Mouse (Mus musculus): Measurements from ENCODE around the gene Spon1.

Spon1 gene

DNA sequence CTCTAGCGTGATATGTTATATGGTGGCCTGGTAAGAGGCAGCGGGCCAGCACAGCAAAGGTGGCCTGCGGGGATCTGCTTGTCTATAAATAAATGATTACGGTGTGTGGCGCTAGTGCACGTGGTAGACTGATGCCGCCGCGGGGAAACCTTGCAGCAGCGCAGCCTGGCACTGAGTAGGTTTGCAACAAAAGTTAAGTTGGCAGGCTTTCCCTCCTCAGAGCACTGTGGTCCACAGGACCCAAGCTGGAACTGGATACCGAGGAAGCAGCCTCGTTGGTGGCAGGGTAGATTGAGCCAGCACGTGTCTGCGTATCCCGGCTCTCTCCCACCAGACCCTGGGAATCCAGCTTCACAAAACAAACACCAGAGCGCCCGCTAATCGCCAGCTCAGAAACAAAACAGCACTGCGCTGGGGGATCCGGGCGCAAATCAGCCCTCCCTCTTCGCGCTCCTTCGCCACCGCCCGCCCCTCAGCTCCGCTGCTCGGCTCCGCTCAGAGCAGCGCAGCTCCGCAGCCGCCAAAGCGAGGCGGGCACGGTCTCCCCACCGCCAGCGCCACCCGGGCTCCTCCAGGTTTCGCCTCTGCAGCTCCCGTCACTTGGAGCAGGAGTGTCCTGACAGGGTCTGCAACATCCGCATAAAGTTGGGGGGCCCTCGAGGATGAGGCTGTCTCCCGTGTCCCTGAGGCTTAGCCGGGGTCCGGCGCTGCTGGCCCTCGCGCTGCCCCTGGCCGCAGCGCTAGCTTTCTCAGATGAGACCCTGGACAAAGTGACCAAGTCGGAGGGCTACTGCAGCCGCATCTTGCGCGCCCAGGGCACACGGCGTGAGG, at the start of gene Spon1:
Spon1 (plus strand) TSS at position 332 of the 831 bp plus-strand sequence.
- DNase-seq (ENCODE audit: low spot score in 2 of 2) = peak; percentile 30 to 61

DNA sequence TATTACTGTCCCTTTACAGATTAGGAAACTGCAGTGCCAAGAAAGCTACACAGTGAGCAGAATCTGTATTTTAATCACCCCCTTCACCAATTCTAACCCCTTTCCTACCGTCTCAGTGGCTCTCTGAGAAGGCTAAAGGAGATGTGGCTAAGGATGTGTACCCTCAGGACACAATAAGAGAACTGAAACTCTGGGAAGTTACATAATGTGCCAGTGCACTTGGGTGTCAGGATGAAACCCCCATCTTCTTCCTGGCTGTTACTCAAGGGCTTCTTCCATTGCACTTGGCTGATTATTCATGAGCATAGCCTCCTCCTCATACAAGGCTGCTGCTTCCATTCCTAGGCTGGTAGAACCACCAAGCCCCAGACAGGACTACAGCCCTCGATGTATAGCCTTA, 43.8 kb upstream of the Spon1 start:
- no peak for DNase-seq (ENCODE audit: low spot score in 2 of 2)

DNA sequence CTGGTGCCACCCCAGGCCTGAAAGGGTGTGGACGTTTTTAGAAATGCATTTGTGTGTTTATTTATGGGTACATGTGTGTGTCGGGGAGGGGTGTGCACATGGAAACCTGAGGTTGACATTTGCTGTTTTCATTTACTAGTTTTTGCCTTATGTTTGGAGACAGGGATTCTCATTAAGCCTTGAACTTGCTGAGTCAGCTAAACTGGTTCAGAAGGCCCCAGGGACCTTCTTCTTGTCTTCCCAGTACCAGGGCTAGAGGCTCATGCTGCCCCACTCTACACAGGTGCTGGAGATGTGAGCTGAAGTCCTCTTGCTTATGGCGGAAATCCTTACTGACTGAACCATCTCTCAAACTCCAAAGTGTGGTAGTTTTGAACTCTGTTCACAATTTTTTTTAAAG, 41.9 kb upstream of the Spon1 start:
- DNase-seq (ENCODE audit: low spot score in 2 of 2) = no peak

GRCm38 (mm10) chr7:113727999-113728713, 37.6 kb upstream of the Spon1 start:
- no peak for DNase-seq (ENCODE audit: low spot score in 2 of 2)

DNA sequence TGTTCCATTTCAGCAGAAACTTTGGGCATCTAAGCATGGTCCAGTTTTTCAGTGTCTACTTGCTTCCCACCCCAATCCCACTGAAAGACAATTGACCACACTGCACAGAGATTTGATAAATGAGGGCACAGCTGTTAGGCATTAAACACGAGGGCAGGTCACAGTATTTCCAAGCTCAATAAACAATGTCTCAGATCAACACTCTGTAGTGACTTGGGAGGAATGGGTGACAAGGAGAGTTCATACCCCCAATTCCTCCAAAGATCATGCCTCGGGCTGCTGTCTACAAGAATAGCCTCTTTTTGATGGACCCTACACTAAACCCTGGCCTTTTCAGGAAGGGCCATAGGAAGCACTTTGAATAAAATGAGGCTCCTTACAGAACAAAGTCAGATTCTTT, 36.9 kb upstream of the Spon1 start:
- DNase-seq (ENCODE audit: low spot score in 2 of 2) = no peak

- DNase-seq (ENCODE audit: low spot score in 2 of 2) = no peak
Observed at GRCm38 (mm10) chr7:113730406-113731247, 35.2 kb upstream of the Spon1 start.

DNA sequence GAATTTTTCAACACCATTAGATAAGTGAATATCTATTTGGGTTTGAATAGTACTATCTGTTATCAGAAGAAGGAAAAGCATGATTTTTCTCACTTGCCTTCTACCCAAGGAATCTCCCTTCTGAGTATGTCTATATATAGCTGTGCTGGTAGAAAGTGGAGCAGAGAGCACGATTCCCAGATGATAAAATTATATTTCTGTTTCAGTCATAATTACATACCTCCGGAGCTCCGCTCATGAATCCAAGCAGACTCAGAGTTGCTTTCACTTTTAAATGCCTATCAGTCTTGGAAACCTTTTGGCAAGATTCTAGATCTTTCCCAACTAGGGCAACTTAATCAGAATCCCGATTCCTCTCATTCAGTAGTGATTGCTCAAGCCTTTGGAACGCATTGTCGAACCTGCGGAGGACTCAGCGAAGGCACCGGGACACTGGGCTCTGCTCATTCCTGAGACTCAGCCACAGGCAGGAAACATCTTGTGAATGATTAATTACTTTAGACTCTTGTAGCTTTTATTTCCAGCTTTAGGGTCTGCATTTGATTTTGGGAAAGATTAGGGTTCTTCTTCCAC, 27.9 kb upstream of the Spon1 start:
- DNase-seq (ENCODE audit: low spot score in 2 of 2) = no peak

- DNase-seq (ENCODE audit: low spot score in 2 of 2) = no peak
Observed at GRCm38 (mm10) chr7:113739181-113739580, 26.6 kb upstream of the Spon1 start.

DNA sequence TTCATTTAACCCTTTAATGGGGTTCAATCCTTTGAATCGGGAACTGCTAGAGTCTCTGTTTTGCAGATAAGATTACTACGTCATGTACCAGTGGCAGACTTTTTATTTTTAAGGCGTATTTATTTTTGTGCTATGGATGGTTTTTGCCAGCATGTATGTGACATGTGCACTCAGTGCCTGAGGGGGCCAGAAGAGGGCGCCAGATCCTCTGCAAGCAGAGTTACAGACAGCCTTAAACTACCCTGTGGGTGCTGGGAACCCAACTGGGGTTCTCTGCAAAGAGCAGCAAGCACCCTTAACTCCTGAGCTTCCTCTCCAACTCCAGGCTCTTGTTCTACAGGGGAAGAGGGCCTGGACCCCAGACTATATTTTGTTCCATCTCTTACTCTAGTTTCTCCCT, 23.2 kb upstream of the Spon1 start:
- no peak for DNase-seq (ENCODE audit: low spot score in 2 of 2)

DNA sequence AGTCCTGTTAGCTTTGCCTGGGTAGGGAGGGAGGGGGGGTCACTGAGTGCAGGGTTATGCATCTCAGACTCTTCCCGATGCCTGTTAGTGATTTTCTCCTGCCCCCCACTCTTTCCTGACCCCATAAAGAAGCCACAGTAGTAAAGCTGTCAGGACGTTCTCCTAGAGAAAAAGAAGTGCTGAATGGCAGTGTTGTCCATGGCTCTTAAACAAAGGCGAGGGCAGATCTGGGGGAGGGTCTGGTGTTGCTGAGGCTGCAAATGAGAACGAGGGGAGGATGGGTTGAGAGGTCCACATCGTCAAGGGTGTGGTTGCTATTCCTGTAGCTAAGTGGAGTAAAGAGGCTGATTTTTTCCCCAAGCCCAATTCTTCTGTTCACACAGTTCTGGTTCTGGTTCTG, 21.8 kb upstream of the Spon1 start:
- no peak for DNase-seq (ENCODE audit: low spot score in 2 of 2)

DNA sequence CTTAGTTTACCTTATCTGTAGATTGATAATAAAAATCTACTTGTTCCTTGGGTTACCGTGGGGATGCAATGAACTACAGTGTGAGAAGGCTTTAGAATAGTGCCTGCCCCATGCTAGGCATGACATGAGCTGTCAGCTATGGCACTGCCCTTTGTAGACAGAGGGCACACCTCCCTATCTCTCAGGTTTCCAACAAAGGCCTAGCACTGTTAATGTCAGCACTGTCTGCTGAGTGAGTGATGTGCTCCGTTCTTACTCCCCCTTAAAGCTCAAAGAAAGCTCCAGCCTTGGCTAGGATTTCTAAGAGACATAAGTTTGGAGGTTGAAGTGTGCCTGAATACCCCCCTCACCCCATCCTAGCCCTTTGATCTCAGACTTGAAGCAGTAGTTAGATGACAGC, 9.2 kb upstream of the Spon1 start:
- no peak for DNase-seq (ENCODE audit: low spot score in 2 of 2)

DNA sequence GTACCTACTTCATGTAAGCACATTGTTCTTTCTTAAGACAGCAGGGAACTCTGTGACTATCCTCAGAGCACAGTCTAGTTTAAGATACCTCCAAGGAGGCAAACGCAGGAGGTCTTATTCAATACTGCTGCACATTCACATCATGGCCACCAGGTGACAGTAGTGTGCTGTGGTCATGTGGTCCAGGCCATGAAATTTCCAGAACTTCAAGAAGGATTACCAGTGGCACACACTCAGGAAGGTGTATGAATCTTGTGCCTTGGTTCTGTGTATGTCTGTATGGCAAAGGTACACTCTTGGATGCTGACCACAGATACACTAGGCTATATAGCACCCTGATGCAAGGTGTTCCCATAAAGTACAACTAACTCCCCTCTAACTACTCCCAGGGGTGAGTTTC, 6.6 kb upstream of the Spon1 start:
- DNase-seq (ENCODE audit: low spot score in 2 of 2) = no peak

GRCm38 (mm10) chr7:113765133-113765532, 665 bp upstream of the Spon1 start:
- DNase-seq (ENCODE audit: low spot score in 2 of 2) = no peak

GRCm38 (mm10) chr7:113766498-113766941, 722 bp downstream of the Spon1 start:
- DNase-seq (ENCODE audit: low spot score in 2 of 2) = no peak

- no peak for DNase-seq (ENCODE audit: low spot score in 2 of 2)
Observed at GRCm38 (mm10) chr7:113767546-113767945, 1.7 kb downstream of the Spon1 start.

DNA sequence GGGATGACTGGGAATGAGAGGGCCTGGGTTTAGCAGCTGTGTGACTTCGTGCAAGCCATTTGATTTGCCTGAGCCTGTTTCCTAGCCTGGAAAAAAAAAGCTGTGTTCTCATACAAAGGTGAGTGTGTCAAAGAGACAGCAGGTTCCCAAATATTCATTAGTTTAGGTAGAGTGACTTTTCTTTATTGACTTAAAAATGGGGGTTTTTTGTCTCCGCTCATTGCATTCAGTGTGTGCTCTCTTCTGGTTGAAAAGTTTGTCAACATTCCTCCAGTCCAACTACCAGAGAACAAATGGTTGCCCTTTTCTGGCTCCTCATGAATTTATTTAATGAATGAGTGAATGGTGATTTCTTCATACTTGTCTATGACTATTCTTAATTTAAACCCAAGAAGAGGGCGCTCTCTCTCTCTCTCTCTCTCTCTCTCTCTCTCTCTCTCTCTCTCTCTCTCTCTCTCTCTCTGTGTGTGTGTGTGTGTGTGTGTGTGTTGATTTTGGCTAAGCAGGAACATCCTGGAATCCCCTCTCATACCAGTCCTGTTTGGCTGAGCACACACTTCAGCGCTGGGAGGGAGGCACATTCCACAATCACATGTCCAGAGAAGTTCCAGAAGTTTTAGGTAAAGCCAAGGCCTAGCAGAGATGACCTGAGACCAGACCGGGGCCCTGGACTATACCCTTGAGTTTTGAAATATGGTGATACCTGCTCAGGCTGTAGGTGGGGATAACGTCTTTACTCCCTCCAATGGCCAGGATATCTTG, 2.6 kb downstream of the Spon1 start:
- no peak for DNase-seq (ENCODE audit: low spot score in 2 of 2)

DNA sequence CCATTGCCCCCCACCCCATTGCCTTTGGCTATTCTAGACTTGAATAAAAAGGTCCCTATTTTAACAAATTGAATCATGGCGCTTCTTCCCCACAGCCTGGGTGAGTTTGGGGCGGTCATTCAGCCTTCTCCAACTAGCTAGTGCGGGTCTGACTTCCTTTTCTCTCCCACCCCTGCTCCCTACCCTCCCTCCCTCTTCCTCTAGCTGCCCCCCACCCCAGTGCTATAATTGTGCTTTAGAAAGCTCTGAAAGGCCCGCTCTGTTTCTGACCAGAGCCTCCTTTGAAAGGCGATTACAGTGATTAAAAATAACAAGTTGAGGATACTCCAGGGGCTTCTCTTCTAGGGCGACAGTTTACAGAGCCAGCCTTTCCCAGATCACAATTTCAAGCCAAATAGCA, 3.5 kb downstream of the Spon1 start:
- DNase-seq (ENCODE audit: low spot score in 2 of 2) = no peak

GRCm38 (mm10) chr7:113772135-113772534, 6.3 kb downstream of the Spon1 start:
- no peak for DNase-seq (ENCODE audit: low spot score in 2 of 2)

DNA sequence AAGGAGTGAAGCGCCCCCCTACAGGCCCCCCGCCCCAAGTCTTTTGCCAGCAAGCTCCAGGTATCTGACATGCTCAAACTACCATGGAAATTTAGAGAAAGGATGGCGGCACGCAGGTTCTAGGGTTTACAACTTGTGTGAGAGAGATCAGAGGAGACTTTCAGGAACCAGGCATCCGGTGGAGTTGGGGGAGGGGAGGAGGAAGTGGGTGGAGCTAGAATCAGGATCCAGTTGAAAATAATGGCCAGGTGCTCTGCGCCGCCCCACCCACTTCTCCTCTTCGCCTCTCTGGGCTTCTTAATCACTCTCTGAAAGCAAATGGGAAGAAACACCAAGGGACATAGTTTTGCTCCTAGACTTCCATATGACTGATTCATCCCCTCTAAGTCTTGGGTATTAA, 7.6 kb downstream of the Spon1 start:
- DNase-seq (ENCODE audit: low spot score in 2 of 2) = no peak

DNA sequence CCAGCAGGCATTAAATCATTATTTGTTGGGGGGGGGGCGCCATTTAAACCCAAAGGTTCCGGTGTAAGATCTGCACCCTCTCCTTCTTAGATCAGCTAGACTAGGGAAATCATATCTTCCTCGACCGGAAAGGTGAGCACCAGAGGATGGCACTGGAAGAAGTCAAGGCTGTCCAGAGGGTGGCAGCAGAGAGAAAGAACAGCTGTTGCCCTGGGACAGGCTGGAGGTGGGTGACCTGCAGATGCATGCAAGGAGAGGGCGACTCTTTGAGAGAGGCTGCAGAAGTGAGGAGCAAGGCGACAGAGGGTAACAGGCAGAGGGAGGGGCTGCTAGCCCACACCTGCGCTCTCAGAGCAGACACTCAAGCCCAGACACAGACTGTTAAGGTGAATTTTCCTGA, 8.2 kb downstream of the Spon1 start:
- no peak for DNase-seq (ENCODE audit: low spot score in 2 of 2)

DNA sequence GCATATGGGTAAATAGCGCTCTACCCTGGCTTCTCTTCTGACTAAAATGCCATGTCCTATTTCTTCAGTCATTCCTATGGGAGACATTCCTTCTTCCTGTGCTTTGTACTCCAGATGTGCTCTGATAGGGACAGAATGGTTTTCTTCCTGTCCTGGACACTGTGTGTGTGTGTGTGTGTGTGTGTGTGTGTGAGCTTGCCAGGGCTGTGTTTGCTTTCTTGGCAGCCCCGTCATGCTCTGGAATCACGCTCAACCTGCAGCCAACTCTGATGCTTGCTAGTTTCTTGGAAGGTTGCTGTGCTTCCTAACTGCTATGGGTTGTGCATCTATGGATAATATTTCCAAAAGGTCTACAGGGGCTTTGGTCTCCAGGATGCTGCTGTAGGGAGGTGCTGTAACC, 9.1 kb downstream of the Spon1 start:
- no peak for DNase-seq (ENCODE audit: low spot score in 2 of 2)
